Mouse (Mus musculus): Measurements from ENCODE around the gene Lrp6. TPM values are rescaled to one million over a fixed set of nuclear protein-coding genes. Genes with fewer than 3 reads are reported as not detected.

The Lrp6 gene
- polyA plus RNA-seq, 1 experiment from 2014 or later = 39.6 TPM

DNA sequence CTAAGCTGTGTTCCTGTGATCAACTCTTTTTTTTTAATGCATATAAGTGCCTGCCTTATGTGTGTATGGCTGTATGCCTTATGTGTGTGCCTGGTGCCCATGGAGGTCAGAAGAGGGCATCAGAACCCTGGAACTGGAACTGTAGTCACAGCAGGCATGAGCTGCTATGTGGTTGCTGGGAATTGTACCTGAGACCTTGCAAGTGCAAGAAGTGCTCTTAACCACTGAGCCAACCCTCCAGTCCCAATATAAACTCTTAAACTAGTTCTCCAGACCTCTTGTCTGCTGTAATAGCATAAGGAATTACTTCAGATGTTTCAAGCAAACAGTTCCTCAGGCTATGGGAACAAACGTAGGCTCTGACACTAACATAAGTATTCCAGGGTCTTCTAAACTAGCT lies 16.4 kb downstream of the Lrp6 start:
- H3K4me2 ChIP-seq (replicated peaks; ENCODE audit: low read depth, low read length) = no peak overlapping the region
- no peaks in the 10 kb centered on the region for H3K9me3 ChIP-seq (ENCODE audit: control insufficient read depth, low read depth, low read length)
- no peaks in the 10 kb centered on the region for H3K36me3 ChIP-seq (ENCODE audit: control insufficient read depth, insufficient read depth, low read length)
- no peaks in the 10 kb centered on the region for H3K27me3 ChIP-seq (ENCODE audit: control insufficient read depth, insufficient read depth, low read length)
- ATAC-seq (ENCODE audit: insufficient number of reproducible peaks, insufficient read depth, low FRiP score, low read depth) = no peak
- no peaks in the 10 kb centered on the region; the same call in 1 of the 2 replicates for H3K4me1 ChIP-seq (ENCODE audit: control insufficient read depth, insufficient read depth, low read length)
- H3K4me3 ChIP-seq (ENCODE audit: low read depth, low read length) = no peak overlapping the region
- WGBS = 71% methylated on average over 1 of the region's 1 CpGs
- H3K9ac ChIP-seq (replicated peaks; ENCODE audit: low read depth, low read length) = no peak overlapping the region
- H3K27ac ChIP-seq (ENCODE audit: low read length) = no peak overlapping the region

DNA sequence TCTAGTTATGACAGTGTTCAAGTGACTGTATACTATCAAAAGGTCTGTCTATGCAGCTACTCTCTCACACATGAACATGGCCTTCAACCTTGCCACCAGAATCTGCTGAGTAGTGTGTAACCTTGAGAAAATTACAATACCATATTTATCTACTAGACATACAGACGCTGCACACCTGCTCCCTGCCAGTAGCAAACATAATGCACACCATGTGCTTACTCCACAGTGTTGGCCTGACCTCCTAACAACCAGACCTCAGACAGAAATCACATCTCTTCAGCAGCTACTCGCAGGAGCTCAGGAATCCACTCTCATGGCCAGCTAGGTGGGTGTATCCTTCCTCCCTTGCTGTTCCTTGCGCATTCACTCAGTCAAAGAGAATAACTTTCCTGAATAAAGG lies 21.9 kb downstream of the Lrp6 start:
- Histone ChIP-seq H3K27ac (ENCODE audit: low read length) (no peak overlapping the region), H3K9me3 (ENCODE audit: control insufficient read depth, low read depth, low read length) (no peaks in the 10 kb centered on the region), H3K4me1 (ENCODE audit: control insufficient read depth, insufficient read depth, low read length) (peaks cover 6% of the 10 kb centered on the region; the same call in 1 of the 2 replicates), H3K4me2 (replicated peaks; ENCODE audit: low read depth, low read length) (no peak overlapping the region), H3K9ac (replicated peaks; ENCODE audit: low read depth, low read length) (no peak overlapping the region), H3K4me3 (ENCODE audit: low read depth, low read length) (no peak overlapping the region), H3K36me3 (ENCODE audit: control insufficient read depth, insufficient read depth, low read length) (peaks cover 2% of the 10 kb centered on the region; the same call in 1 of the 2 replicates), H3K27me3 (ENCODE audit: control insufficient read depth, insufficient read depth, low read length) (no peaks in the 10 kb centered on the region)
- ATAC-seq (ENCODE audit: insufficient number of reproducible peaks, insufficient read depth, low FRiP score, low read depth) = no peak
- 49% methylated on average over 3 of the region's 3 CpGs for WGBS

DNA sequence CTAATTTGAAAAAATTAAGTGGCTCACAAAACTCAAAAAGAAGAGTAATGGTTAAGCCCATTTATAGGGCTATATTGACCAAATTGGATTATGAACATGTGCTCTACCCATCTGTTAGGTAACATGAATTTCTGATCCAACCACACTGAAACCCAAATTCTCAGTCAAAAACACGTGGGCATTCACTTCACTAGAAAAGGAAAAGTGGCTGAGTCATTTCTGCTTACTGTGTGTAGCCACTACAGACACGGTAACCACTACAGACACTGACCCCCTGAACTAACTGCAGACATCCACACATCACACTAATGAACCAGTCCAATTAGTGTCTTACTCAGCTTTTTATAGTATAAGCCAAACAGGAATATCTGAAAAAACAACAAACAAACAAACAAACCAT lies 22.7 kb downstream of the Lrp6 start:
- H3K9ac ChIP-seq (replicated peaks; ENCODE audit: low read depth, low read length) = no peak overlapping the region
- no peak overlapping the region for H3K4me3 ChIP-seq (ENCODE audit: low read depth, low read length)
- peaks cover 2% of the 10 kb centered on the region; the same call in 1 of the 2 replicates for H3K36me3 ChIP-seq (ENCODE audit: control insufficient read depth, insufficient read depth, low read length)
- H3K27me3 ChIP-seq (ENCODE audit: control insufficient read depth, insufficient read depth, low read length) = no peaks in the 10 kb centered on the region
- no peaks in the 10 kb centered on the region for H3K9me3 ChIP-seq (ENCODE audit: control insufficient read depth, low read depth, low read length)
- H3K27ac ChIP-seq (ENCODE audit: low read length) = no peak overlapping the region
- no peak for ATAC-seq (ENCODE audit: insufficient number of reproducible peaks, insufficient read depth, low FRiP score, low read depth)
- WGBS = 70% methylated on average over 2 of the region's 2 CpGs
- H3K4me2 ChIP-seq (replicated peaks; ENCODE audit: low read depth, low read length) = no peak overlapping the region
- peaks cover 6% of the 10 kb centered on the region; the same call in 1 of the 2 replicates for H3K4me1 ChIP-seq (ENCODE audit: control insufficient read depth, insufficient read depth, low read length)

DNA sequence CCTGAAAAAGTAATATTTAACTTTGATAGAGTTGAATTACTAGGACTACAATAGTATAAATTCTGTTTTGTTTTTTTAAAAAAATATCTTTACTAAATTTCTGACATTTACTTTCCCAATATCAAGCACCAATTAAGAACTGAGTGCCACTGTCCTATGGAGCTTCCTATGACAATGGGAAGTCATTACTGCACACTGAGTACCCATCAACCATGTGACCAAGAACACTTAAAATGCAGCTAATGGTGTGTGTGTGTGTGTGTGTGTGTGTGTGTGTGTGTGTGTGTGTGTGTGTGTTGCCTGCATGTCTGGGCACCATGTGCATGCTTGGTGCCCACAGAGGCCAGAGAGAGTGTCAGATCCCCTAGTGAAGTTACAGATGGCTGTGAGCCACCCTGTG lies 23.2 kb downstream of the Lrp6 start:
- no peak overlapping the region for H3K4me3 ChIP-seq (ENCODE audit: low read depth, low read length)

DNA sequence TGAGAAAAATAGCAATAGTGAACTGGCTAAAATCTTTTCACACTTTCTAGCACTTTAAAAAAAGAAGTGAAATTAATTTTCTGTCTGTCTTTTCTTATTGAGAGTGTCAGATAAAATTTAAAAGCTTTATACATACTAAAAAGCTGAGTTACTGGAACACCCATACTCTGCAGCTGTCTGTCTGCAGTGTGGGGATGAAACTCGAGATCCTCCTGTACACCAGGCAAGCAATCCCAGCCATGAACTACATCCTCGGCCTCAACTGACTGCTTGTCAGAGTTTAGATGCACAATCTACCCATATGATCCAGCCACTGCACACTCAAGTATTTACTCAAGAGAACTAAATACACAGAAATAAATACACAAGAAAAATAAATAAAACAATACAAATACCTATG lies 24.4 kb downstream of the Lrp6 start:
- Histone ChIP-seq H3K27me3 (ENCODE audit: control insufficient read depth, insufficient read depth, low read length) (no peaks in the 10 kb centered on the region), H3K4me2 (replicated peaks; ENCODE audit: low read depth, low read length) (no peak overlapping the region), H3K4me1 (ENCODE audit: control insufficient read depth, insufficient read depth, low read length) (peaks cover 6% of the 10 kb centered on the region; the same call in 1 of the 2 replicates), H3K9ac (replicated peaks; ENCODE audit: low read depth, low read length) (no peak overlapping the region), H3K9me3 (ENCODE audit: control insufficient read depth, low read depth, low read length) (no peaks in the 10 kb centered on the region), H3K27ac (ENCODE audit: low read length) (no peak overlapping the region), H3K36me3 (ENCODE audit: control insufficient read depth, insufficient read depth, low read length) (peaks cover 2% of the 10 kb centered on the region; the same call in 1 of the 2 replicates), H3K4me3 (ENCODE audit: low read depth, low read length) (no peak overlapping the region)
- WGBS = 84% methylated on average over 2 of the region's 2 CpGs
- no peak for ATAC-seq (ENCODE audit: insufficient number of reproducible peaks, insufficient read depth, low FRiP score, low read depth)

More for the DNA sequence above, 23.2 kb downstream of the Lrp6 start:
- Histone ChIP-seq H3K9ac (replicated peaks; ENCODE audit: low read depth, low read length) (no peak overlapping the region), H3K9me3 (ENCODE audit: control insufficient read depth, low read depth, low read length) (no peaks in the 10 kb centered on the region), H3K27me3 (ENCODE audit: control insufficient read depth, insufficient read depth, low read length) (no peaks in the 10 kb centered on the region), H3K27ac (ENCODE audit: low read length) (no peak overlapping the region), H3K4me1 (ENCODE audit: control insufficient read depth, insufficient read depth, low read length) (peaks cover 6% of the 10 kb centered on the region; the same call in 1 of the 2 replicates), H3K36me3 (ENCODE audit: control insufficient read depth, insufficient read depth, low read length) (peaks cover 2% of the 10 kb centered on the region; the same call in 1 of the 2 replicates), H3K4me2 (replicated peaks; ENCODE audit: low read depth, low read length) (no peak overlapping the region)
- ATAC-seq (ENCODE audit: insufficient number of reproducible peaks, insufficient read depth, low FRiP score, low read depth) = no peak

DNA sequence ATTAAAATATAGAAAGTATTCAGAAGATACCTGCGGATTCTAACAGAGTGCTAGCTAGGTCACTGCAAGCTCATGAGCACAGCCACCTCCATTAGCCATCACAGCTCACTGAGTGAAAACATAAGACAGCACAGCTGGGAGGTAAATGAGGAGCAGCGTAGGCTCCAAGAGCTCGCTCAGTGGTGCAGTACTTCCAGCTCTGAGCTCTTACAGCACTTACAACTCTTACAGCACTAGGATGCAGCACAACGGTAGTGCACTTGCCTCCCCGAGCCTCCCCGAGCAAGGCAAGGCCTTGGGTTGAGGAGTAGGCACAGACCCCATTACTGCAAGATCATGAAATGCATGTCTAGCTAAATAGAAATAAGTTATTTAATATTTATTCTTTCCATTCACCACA lies 26.6 kb downstream of the Lrp6 start:
- Histone ChIP-seq H3K9me3 (ENCODE audit: control insufficient read depth, low read depth, low read length) (no peaks in the 10 kb centered on the region), H3K4me3 (ENCODE audit: low read depth, low read length) (no peak overlapping the region), H3K9ac (replicated peaks; ENCODE audit: low read depth, low read length) (no peak overlapping the region), H3K4me2 (replicated peaks; ENCODE audit: low read depth, low read length) (no peak overlapping the region), H3K36me3 (ENCODE audit: control insufficient read depth, insufficient read depth, low read length) (peaks cover 2% of the 10 kb centered on the region; the same call in 1 of the 2 replicates), H3K27me3 (ENCODE audit: control insufficient read depth, insufficient read depth, low read length) (no peaks in the 10 kb centered on the region), H3K27ac (ENCODE audit: low read length) (no peak overlapping the region), H3K4me1 (ENCODE audit: control insufficient read depth, insufficient read depth, low read length) (0 out of 2 replicates have a peak, but pooled peaks cover 6% of the 10 kb centered on the region)
- 90% methylated on average over 6 of the region's 6 CpGs for WGBS
- no peak for ATAC-seq (ENCODE audit: insufficient number of reproducible peaks, insufficient read depth, low FRiP score, low read depth)

DNA sequence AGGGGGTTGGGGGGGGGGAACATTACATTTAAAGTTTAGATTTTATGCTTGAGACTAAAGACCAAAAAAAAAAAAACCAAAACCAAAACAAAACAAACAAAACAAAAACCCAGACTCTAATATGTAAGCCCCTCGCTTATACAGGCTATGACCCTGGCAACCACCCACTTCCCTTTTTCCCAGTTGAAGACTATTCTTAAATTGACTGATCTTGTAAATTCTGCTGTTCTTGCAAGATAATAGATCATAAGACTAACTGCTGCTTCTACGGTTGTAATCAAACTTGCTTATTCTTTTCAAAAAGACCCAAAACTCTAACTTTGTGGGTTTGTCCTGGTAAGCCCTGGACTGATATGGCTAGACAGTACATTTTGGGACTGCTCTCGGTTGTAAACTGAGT lies 27.3 kb downstream of the Lrp6 start:
- Histone ChIP-seq H3K4me2 (replicated peaks; ENCODE audit: low read depth, low read length) (no peak overlapping the region), H3K4me3 (ENCODE audit: low read depth, low read length) (no peak overlapping the region)
- WGBS = 90% methylated on average over 3 of the region's 3 CpGs

DNA sequence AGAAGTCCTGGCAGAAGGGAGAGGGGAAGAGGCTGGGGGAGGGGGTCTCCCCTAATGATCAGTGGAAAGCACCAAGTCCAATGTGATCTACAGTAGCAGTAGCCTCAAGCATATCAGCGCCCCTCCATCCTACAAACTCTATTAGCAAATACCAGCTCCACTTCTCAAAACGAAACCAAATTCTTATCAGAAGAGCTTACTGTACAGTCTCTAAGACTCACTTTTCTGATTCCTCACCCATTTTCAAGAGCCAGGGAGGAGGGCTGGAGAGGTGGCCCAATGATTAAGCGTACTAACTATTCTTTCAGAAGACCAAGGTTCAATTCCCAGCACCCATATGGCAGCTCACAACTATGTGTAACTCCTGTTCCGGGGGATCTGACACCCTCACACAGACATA lies 28.0 kb downstream of the Lrp6 start:
- no peaks in the 10 kb centered on the region for H3K9me3 ChIP-seq (ENCODE audit: control insufficient read depth, low read depth, low read length)
- no peak for ATAC-seq (ENCODE audit: insufficient number of reproducible peaks, insufficient read depth, low FRiP score, low read depth)
- 85% methylated on average over 4 of the region's 4 CpGs for WGBS

More for the DNA sequence above, 27.3 kb downstream of the Lrp6 start:
- Histone ChIP-seq H3K27me3 (ENCODE audit: control insufficient read depth, insufficient read depth, low read length) (no peaks in the 10 kb centered on the region), H3K4me1 (ENCODE audit: control insufficient read depth, insufficient read depth, low read length) (0 out of 2 replicates have a peak, but pooled peaks cover 6% of the 10 kb centered on the region), H3K9me3 (ENCODE audit: control insufficient read depth, low read depth, low read length) (no peaks in the 10 kb centered on the region), H3K27ac (ENCODE audit: low read length) (no peak overlapping the region), H3K36me3 (ENCODE audit: control insufficient read depth, insufficient read depth, low read length) (peaks cover 2% of the 10 kb centered on the region; the same call in 1 of the 2 replicates), H3K9ac (replicated peaks; ENCODE audit: low read depth, low read length) (no peak overlapping the region)
- ATAC-seq (ENCODE audit: insufficient number of reproducible peaks, insufficient read depth, low FRiP score, low read depth) = no peak

More for the DNA sequence above, 28.0 kb downstream of the Lrp6 start:
- no peak overlapping the region for H3K27ac ChIP-seq (ENCODE audit: low read length)
- H3K4me3 ChIP-seq (ENCODE audit: low read depth, low read length) = no peak overlapping the region
- peaks cover 2% of the 10 kb centered on the region; the same call in 1 of the 2 replicates for H3K36me3 ChIP-seq (ENCODE audit: control insufficient read depth, insufficient read depth, low read length)
- H3K4me1 ChIP-seq (ENCODE audit: control insufficient read depth, insufficient read depth, low read length) = 0 out of 2 replicates have a peak, but pooled peaks cover 2% of the 10 kb centered on the region
- H3K27me3 ChIP-seq (ENCODE audit: control insufficient read depth, insufficient read depth, low read length) = no peaks in the 10 kb centered on the region
- no peak overlapping the region for H3K4me2 ChIP-seq (replicated peaks; ENCODE audit: low read depth, low read length)
- no peak overlapping the region for H3K9ac ChIP-seq (replicated peaks; ENCODE audit: low read depth, low read length)
